Mouse (Mus musculus): ENCODE measurements around the gene Qrfp.

Qrfp gene

DNA sequence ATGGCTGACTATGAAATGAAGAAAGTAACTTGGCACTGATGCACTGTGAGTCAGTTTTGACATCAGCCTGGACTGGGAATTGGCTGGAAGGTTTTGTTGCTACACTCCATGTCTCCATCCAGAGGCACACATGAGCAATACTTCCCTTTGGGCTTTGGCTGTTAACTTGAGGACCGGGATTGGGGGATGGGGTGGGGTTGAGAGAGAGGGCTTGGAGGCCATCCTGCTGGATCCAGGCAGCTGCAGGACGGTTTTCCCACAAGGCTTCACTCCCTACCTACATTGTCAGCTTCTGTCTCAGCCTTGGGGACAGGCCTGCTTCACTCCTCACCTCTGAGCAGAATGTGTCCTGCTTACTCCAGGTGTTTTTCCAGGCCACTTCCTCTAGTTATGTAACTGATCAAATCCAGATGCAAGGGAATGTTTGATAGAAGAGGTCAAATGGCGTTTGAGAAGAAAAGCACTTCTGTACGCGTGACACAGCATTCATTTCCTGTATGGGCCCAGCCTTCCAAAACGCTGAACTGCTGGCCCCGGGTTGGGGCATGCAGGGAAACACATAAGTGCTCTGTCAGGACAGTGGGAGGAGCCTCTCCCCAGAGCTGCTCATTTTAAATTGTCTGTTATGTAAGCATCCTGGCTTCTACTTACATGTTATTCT, 39.5 kb downstream of the Qrfp start:
- DNase-seq (ENCODE audit: low read depth, low spot score) = peak; percentile 63

DNA sequence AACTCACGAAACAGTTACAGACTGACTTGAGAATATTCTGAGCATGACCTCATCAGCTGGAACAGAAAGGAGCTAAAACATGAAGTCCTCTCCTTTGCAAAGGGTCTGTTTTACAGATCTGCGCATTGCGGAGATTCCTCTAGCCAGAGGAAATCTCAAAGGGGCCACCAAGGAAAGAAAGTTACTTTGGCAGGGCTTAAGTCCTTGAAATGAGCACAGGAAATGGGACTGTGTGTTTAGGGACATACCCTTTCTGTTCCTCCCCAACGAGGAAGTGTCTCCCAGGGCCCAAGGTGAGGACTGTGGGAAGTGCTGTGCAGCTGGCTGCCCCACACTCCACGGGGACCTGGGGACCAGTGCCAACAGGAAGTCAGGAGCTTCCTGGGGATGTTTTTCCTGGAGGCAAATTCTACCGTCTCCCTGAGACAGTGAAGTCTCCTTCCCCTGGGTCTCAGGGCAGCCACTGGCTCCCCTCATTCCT, 40.7 kb downstream of the Qrfp start:
- no peak for DNase-seq (ENCODE audit: low read depth, low spot score)

DNA sequence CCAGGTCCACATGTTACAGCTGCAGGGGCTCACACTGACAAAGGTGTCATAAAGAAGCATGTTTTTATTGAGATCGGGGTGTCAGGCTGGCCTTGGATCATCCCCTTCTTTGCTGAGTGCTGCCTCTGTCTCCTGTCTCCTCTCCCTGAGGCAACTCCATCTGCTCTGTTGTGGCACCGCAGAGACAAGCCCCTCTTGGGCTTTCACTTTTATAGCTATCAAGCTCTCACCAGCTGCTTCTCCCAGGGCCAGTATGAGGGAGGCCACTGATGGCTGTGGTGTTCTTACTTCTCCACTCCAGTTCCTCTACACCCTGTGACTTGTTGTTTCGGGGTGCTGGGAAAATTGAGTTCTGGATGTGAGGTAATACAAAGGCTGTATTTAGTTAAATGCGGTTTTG, 41.3 kb downstream of the Qrfp start:
- no peak for DNase-seq (ENCODE audit: low read depth, low spot score)

DNA sequence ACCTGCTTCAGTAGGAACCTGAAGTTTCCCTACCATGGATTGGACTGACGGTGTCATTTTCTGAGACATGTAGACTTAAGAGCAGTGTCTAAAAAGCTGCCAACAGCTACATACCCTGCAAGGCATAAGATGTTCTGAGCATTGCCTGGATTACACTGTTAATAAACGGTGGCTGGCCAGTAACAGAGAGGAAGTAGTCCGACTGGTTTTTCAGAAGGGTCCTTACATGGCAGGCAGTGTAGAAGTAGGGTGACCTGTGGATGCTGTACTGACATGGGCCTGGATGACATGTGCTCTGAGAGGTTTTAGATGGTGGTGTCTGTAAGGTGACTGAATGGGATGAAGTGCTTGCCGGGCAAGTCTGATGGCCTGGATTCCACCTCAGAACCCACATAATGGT, 42.6 kb downstream of the Qrfp start:
- no peak for DNase-seq (ENCODE audit: low read depth, low spot score)

DNA sequence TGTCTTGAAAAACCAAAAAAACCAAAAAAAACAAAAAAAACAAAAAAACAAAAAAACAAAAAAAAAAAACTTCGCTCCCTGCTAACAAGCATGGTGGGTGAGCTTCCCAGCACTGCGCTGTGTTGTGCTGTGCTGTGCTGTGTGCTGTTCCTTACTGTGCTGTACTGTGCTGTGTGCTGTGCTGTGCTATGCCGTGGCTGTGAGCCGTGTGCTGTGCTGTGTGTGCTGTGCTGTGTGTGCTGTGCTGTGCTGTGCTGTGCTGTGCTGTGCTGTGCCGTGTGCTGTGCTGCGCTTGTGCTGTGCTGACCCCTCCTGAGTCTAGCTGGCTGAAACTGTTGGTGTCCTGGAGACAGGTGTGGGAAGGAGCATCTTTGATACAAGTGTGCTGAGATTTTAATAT, 43.3 kb downstream of the Qrfp start:
- no peak for DNase-seq (ENCODE audit: low read depth, low spot score)

DNA sequence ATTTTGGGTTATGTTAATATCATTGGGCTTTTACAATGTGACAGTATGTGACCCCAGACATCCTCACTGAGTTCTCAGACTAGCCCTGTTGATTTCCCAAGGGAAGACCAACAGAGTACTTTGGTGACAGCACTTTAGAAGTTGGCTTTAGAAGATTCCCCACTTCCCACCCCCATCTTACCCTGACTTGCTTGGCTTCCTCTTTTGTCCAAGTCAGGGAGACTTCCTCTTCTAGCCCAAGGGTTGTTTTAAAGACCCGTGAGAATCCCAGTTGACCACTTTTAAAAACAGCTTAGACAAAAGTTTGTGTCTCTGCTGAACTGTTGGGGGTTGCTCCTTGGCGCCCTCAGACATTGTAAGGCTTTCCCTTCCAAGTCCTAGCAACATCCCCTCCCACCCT, 47.1 kb downstream of the Qrfp start:
- no peak for DNase-seq (ENCODE audit: low read depth, low spot score)

DNA sequence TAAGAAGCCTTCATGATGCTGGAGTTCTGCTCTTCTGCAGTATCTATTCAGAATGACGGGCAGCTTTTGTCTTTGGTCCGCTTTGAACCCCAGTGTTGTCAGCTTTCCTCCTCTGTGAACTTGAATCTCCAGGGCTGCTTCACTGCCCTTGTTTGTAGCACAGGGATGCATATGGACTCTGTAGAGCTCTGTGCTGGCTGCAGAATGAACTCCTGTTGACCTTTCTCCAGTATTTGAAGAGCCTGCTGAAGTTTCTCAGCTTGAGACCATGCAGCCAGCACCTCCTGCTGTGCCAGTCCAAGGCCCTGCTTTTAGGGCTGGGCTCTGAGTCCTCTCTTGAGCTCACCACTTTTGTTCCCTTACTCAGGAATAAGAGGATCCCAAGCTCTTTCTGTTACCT, 47.5 kb downstream of the Qrfp start:
- no peak for DNase-seq (ENCODE audit: low read depth, low spot score)

DNA sequence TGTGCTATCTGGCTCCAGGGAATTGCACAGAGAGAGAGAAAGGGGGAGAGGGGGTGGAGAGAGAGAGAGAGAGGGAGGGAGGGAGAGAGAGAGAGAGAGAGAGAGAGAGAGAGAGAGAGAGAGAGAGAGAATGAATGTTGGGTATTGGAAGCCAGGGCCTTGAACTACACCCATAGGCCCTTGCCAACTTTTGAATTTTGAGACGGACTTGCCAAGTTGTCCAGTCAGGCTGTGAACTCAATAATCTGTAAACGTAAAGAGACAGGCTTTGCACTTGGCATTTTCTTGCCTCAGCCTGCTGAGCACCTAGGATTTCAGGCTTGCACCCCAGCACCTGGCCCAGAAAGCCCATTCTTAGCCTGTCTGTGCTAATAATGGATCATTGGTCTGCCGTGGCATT, 48.2 kb downstream of the Qrfp start:
- DNase-seq (ENCODE audit: low read depth, low spot score) = no peak

DNA sequence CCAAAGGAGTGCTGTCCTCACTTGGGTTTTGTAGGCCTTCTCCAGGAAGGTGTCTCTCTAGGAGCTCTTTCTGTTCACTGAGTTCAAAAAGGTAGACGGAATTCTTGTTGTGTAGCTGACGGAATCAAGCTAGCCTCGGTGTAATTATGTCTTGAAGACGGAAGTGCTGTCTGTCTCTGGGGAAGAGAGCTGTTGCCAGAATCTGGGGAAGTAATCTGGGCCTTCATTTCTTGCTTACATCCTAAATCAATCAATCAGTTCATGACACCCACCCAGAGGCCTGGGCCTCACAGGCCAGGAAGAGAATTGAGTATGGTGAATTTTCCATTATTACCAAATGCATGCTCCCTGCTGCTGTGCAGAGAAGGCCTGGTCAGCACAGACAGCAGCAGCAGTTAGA, 48.8 kb downstream of the Qrfp start:
- DNase-seq (ENCODE audit: low read depth, low spot score) = no peak

DNA sequence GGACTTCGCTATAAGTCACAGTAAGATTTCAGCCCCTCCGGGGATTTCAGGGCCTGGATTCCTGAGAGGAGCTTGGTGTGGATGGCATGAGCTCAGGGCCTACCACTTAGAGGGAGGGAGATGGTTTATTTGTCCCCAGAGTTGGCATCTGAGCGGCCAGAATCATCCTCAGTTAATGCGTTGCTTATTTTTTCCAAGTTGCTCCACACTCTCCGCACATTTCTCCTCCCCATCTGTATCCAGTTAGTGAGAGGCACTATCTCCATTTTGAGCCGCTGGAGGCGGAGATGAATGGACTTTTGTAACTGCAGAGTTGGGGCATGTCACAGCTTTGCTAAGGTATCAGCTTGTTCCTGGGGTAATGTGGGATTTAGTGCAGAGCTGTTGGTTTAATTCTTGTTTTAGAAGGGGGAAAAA, 49.3 kb downstream of the Qrfp start:
- no peak for DNase-seq (ENCODE audit: low read depth, low spot score)

DNA sequence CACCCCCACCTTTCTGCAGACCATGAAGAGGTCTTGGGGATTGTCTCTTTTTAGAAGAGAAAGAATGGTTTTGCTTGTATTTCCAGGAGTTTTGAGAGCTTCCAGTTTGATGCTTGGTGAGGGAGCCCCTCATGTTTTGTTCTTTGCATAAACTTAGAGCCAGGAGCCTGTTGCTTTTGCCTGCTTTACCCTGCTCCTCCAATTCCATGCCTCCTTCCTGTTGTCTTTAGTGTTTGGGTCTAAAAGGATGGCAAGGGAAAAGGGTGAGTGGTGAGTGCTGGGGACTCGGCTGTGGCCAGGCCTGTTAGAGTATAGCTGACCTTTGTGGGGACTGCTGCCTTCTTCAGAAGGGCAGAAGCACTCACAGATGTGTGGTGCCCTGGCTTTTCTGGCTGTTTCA, 49.9 kb downstream of the Qrfp start:
- no peak for DNase-seq (ENCODE audit: low read depth, low spot score)

DNA sequence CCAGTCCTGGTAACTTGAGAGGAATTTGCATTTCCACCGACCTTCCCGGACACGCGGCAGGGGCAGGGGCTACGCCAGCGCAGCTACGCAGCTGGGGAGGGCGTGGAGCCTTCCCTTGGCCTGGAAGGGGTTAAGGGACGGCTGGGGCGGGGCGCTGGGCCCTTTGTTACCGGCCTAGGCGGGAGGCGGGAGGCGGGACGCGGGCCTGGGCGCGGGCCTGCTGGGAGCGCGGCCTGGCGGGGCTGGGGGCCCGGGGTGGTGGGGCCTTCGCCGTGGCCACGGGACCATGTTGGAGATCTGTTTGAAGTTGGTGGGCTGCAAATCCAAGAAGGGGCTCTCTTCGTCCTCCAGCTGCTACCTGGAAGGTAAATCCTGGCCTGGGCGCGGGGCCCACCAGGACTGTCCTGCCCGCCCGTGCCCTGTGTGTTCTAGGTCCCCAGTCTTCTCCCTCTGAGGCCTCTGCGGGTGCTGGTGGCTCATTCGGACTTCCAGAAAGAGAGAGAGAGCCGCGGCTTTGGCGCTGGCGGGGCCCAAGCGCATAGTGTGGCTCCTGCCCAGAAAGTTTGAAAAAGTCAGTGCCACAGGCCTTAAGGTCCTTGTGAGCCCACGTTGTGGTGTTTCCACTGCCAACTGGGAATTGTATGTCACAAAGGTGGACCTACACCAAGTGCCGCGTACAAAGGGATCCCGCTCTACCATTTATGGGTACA, 50.5 kb downstream of the Qrfp start:
- peak; percentile 65 for DNase-seq (ENCODE audit: low read depth, low spot score)

DNA sequence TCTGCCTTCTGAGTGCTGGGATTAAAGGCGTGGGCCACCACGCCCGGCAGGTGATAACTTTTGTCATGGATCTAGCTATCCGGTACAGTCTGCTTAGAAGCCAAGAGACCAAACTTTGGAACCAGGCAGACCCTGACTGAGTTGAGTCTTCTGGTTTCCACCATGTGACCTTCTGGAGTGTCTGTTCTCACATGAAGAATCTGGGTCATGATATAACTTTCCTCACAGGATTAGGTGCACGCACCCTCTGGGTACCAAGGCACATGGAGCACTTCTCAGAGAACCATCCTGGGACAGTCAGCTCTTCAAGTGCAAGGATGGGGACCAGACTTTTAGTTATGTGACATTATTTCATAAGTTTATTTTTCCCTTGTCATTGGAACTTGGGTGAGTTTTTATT, 51.4 kb downstream of the Qrfp start:
- no peak for DNase-seq (ENCODE audit: low read depth, low spot score)

DNA sequence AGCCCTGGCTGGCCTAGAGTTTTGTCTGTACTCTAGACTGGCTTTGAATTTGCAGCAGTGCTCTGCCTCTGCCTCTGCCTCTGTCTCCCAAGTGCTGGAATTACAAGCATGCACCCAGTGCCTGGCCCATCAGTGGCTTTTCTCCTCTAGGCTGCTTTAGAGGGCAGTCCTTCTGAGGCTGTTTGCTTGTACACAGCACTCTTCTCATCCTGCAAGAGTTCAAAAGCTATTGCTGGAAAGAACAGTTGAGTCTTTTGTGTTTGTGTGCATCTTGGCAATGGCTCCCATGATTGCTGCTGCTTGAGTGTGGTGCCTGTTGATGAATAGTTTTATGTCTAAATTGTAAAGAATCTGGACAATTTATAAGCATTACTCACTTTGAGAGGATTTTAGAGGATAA, 52.9 kb downstream of the Qrfp start:
- DNase-seq (ENCODE audit: low read depth, low spot score) = peak; percentile 57

All from brain, adult 2 months (tissue).